Mouse (Mus musculus) erythroblast, embryonic 14.5 days (primary cell): ENCODE results near the gene Rhbdl1.

ENCODE experiments used
- GATA1 ChIP-seq: IDR thresholded peaks from 2 replicates; pipeline ENCODE4 v1.6.1; 2012; ENCODE audit warnings: low read length, inconsistent platforms, mixed read lengths
- TAL1 ChIP-seq: IDR thresholded peaks from 3 replicates; pipeline ENCODE4 v1.6.1; 2012; ENCODE audit warnings: low read length, inconsistent platforms, mixed read lengths

GRCm38 (mm10) chr17:25869954-25870353 lies 32.9 kb upstream of the Rhbdl1 start:
- TF ChIP-seq GATA1 (no peak), TAL1 (no peak)
